ENCODE assay signal across 19 mouse cellular contexts in the genomic region with DNA sequence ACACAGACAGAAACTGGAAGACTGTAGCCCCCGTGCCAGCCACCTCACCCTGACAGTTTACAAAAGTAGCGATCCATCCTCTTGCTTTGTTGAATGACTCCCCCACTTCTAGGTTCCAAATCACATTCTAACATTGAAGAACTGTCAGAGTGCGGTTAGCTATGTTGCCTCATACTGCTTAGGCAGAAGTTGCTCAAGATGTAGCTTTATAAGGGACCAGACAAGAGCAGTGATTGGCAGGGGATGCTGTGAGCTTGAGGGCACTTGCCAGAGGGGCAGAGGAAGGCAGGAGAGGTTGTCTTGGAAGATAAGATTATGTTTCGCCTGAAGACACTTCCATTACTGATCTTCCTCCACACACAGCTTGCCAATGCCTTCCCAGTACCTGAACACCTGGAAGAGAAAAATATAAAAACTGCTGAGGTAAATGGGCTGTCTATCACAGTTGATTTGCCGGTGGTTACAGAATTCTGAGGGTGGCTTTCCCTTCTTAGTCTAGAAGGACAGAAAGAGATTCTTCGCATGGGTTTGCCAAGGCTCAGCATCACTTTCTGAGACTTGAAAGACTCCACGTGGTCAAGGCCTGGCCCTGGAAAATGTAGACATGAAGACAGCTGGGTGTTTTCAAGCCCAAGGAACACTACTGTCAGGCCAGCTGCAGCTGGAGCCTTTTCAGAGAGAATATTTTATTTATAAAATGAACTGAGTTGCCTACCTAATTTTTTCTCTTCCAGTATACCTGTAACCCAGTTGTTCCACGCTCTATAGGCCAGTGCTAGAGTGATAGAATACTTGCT. TPM values are rescaled to one million over a fixed set of nuclear protein-coding genes. Genes with fewer than 3 reads are reported as not detected.
DNase-seq lines count a peak whose midpoint lies in the region; ATAC-seq and TF ChIP-seq lines count a peak whose summit lies in the region.
"Had no signal": no experiment of that assay in that cellular context is flagged by ENCODE, and none has a peak within 500 bp of the region (broad histone marks: within the 10 kb centered on the region; RNA-seq: fewer than 3 reads in every experiment).

Mmp8 (plus strand) TSS at position 236 of the 797 bp plus-strand sequence.

- no peak within 1 kb of the TSS for H3K9ac ChIP-seq in intestine, embryonic 16.5 days (ENCODE audit: low read depth, low read length)
- no peak within 1 kb of the TSS for H3K9ac ChIP-seq in intestine, embryonic 15.5 days
- H3K9ac ChIP-seq in lung, embryonic 16.5 days (ENCODE audit: low read length), result no peak within 1 kb of the TSS
- H3K9ac ChIP-seq: embryonic facial prominence, embryonic 12.5 days; hindbrain, embryonic 12.5 days; neural tube, embryonic 12.5 days had no signal

- H3K4me2 ChIP-seq in intestine, embryonic 16.5 days (ENCODE audit: low read depth, low read length), result no peak within 1 kb of the TSS
- H3K4me2 ChIP-seq in intestine, embryonic 15.5 days (replicated peaks), result no peak within 1 kb of the TSS
- no peak within 1 kb of the TSS for H3K4me2 ChIP-seq in lung, embryonic 16.5 days (ENCODE audit: low read depth, low read length)
- H3K4me2 ChIP-seq: embryonic facial prominence, embryonic 12.5 days; hindbrain, embryonic 12.5 days; neural tube, embryonic 12.5 days had no signal

- 66% methylated on average over 8 of the region's 8 CpGs for whole genome bisulfite sequencing in intestine, embryonic 16.5 days
- WGBS in intestine, embryonic 15.5 days, result 64% methylated on average over 8 of the region's 8 CpGs
- 52% methylated on average over 8 of the region's 8 CpGs for WGBS in lung, embryonic 16.5 days
- WGBS in lung, adult 2 months, result 59% methylated on average over 8 of the region's 8 CpGs
- 36% methylated on average over 8 of the region's 8 CpGs for WGBS in macrophage (ENCODE audit: missing documents)

- H3K27me3 ChIP-seq in intestine, embryonic 16.5 days (replicated peaks; ENCODE audit: control insufficient read depth, insufficient read depth, low read length), result no peaks in the 10 kb centered on the region
- H3K27me3 ChIP-seq in intestine, embryonic 15.5 days (replicated peaks), result no peaks in the 10 kb centered on the region
- no peaks in the 10 kb centered on the region for H3K27me3 ChIP-seq in lung, embryonic 16.5 days (ENCODE audit: control insufficient read depth, insufficient read depth, low read depth, low read length)
- H3K27me3 ChIP-seq: embryonic facial prominence, embryonic 12.5 days; hindbrain, embryonic 12.5 days; neural tube, embryonic 12.5 days had no signal

- H3K4me1 ChIP-seq in intestine, embryonic 16.5 days (ENCODE audit: control insufficient read depth, insufficient read depth, low read length), result no peaks in the 10 kb centered on the region
- H3K4me1 ChIP-seq in intestine, embryonic 15.5 days (replicated peaks), result 0 out of 2 replicates have a peak, but pooled peaks cover 3% of the 10 kb centered on the region
- 0 out of 2 replicates have a peak, but pooled peaks cover 2% of the 10 kb centered on the region for H3K4me1 ChIP-seq in lung, embryonic 16.5 days (replicated peaks; ENCODE audit: control insufficient read depth, insufficient read depth, low read length)
- H3K4me1 ChIP-seq in lung, adult 2 months (ENCODE audit: control insufficient read depth, insufficient read depth, low read length), result peaks cover 3% of the 10 kb centered on the region; the same call in 1 of the 2 replicates
- H3K4me1 ChIP-seq: embryonic facial prominence, embryonic 12.5 days; forebrain, embryonic 10.5 days; hindbrain, embryonic 12.5 days; neural tube, embryonic 12.5 days had no signal

- no peak within 1 kb of the TSS for H3K27ac ChIP-seq in intestine, embryonic 16.5 days (ENCODE audit: low read length)
- no peak within 1 kb of the TSS for H3K27ac ChIP-seq in intestine, embryonic 15.5 days
- no peak within 1 kb of the TSS for H3K27ac ChIP-seq in lung, embryonic 16.5 days (ENCODE audit: low read length)
- H3K27ac ChIP-seq in macrophage, result peak within 1 kb of the TSS; percentile 17
- H3K27ac ChIP-seq: embryonic facial prominence, embryonic 12.5 days; forebrain, embryonic 10.5 days; hindbrain, embryonic 12.5 days; neural tube, embryonic 12.5 days had no signal

- DNase-seq in lung, adult 2 months, result no peak
- no peak for DNase-seq in gastrocnemius, adult 18-20 months (ENCODE audit: low spot score)
- DNase-seq in layer of hippocampus, adult 8-10 months (ENCODE audit: low spot score in 2 of 2), result no peak
- DNase-seq in cerebellum, adult 18-20 months, result no peak
- DNase-seq: cerebellum, postnatal 25 days; right cerebral cortex, postnatal 25 days had no signal

- TF ChIP-seq POLR2A in lung, adult 2 months (IDR thresholded peaks at IDR 0.05; ENCODE audit: borderline replicate concordance, extremely low read depth, low read depth, low read length), result no peak

- no peak for TF ChIP-seq CTCF in lung, adult 2 months (IDR thresholded peaks at IDR 0.05; ENCODE audit: insufficient read depth, low read length)

- no peaks in the 10 kb centered on the region for H3K36me3 ChIP-seq in intestine, embryonic 16.5 days (ENCODE audit: control insufficient read depth, insufficient read depth, low read length)
- no peaks in the 10 kb centered on the region for H3K36me3 ChIP-seq in intestine, embryonic 15.5 days
- no peaks in the 10 kb centered on the region for H3K36me3 ChIP-seq in lung, embryonic 16.5 days (ENCODE audit: control insufficient read depth, insufficient read depth, low read length)
- no peaks in the 10 kb centered on the region for H3K36me3 ChIP-seq in macrophage (ENCODE audit: inconsistent target)
- H3K36me3 ChIP-seq: embryonic facial prominence, embryonic 12.5 days; forebrain, embryonic 10.5 days; hindbrain, embryonic 12.5 days; neural tube, embryonic 12.5 days had no signal

- H3K4me3 ChIP-seq in intestine, embryonic 16.5 days (ENCODE audit: low read length), result no peak within 1 kb of the TSS
- no peak within 1 kb of the TSS for H3K4me3 ChIP-seq in intestine, embryonic 15.5 days (replicated peaks)
- H3K4me3 ChIP-seq in lung, embryonic 16.5 days (ENCODE audit: low read length), result no peak within 1 kb of the TSS
- H3K4me3 ChIP-seq in lung, adult 2 months (replicated peaks; ENCODE audit: extremely low read depth, low read depth, low read length), result no peak within 1 kb of the TSS
- no peak within 1 kb of the TSS for H3K4me3 ChIP-seq in macrophage (ENCODE audit: inconsistent target)
- H3K4me3 ChIP-seq: embryonic facial prominence, embryonic 12.5 days; forebrain, embryonic 10.5 days; hindbrain, embryonic 12.5 days; neural tube, embryonic 12.5 days had no signal

- H3K9me3 ChIP-seq in intestine, embryonic 16.5 days (ENCODE audit: control insufficient read depth, low read length), result no peaks in the 10 kb centered on the region
- H3K9me3 ChIP-seq in intestine, embryonic 15.5 days, result no peaks in the 10 kb centered on the region
- H3K9me3 ChIP-seq in lung, embryonic 16.5 days (ENCODE audit: control insufficient read depth, low read length), result no peaks in the 10 kb centered on the region
- H3K9me3 ChIP-seq: embryonic facial prominence, embryonic 12.5 days; forebrain, embryonic 10.5 days; hindbrain, embryonic 12.5 days; neural tube, embryonic 12.5 days had no signal

- no peaks in the 10 kb centered on the region; the same call in 1 of the 2 replicates for H3K79me2 ChIP-seq in macrophage (ENCODE audit: inconsistent target)

- ATAC-seq in intestine, embryonic 16.5 days, result 0 out of 2 replicates have a peak, but pooled peaks have one; percentile 40
- no peak for ATAC-seq in intestine, embryonic 15.5 days
- ATAC-seq in lung, embryonic 16.5 days (ENCODE audit: low read depth), result peak; percentile 85
- ATAC-seq: activated CD4-positive, CD25-positive, alpha-beta regulatory T cell, adult 4 months; intestine, postnatal 0 days had no signal

RNA-seq across cellular contexts. Expression of gene Mmp8, which starts in this region (rescaled TPM):
- polyA plus RNA-seq in intestine, embryonic 16.5 days (2015; fragmentation: Nextera tagmentation; extraction: Ambion mirVana), result 0.44 and 0.95 TPM in 2 replicates
- 0.67 and 0.94 TPM in 2 replicates for polyA plus RNA-seq in intestine, embryonic 15.5 days (2015; fragmentation: Nextera tagmentation; extraction: Ambion mirVana)
- polyA plus RNA-seq in lung, embryonic 16.5 days (2015; fragmentation: Nextera tagmentation; extraction: Ambion mirVana), result 2.0 and 2.1 TPM in 2 replicates
- 0.81 and 1.7 TPM in 2 replicates for polyA plus RNA-seq in lung, adult 2 months (2012; rRNA removed)
- 1 to 10 TPM in 10 of 26 experiments, under 1 TPM in 10, not detected in 6; 0.34 to 4.0 (median 0.96) TPM for total RNA-seq in macrophage (2018; cell fraction: chromatin; rRNA removed)
- total RNA-seq in macrophage (2018; cell fraction: cytosol; rRNA removed), result 10 to 100 TPM in 14 of 26 experiments, 1 to 10 TPM in 12; 5.2 to 25.0 (median 12.6) TPM
- 10 to 100 TPM in 9 of 26 experiments, 1 to 10 TPM in 17; 1.5 to 21.5 (median 6.9) TPM for total RNA-seq in macrophage (2018; cell fraction: nucleus; rRNA removed)
- polyA plus RNA-seq in macrophage (2018), result 18.4 to 37.2 TPM (median 33.4 TPM) in 3 replicates
- not detected for total RNA-seq in gastrocnemius, adult 18-20 months (2021)
- total RNA-seq in layer of hippocampus, adult 8-10 months (2022), result not detected
- total RNA-seq: heart, adult 18-20 months; midbrain, postnatal 0 days had no signal
- polyA plus RNA-seq: hindbrain, embryonic 12.5 days; large intestine, adult 2 months; midbrain, postnatal 0 days had no signal

Comparison
In these comparisons a context has a peak if more than half of its experiments do, and no peak if none do; other contexts are left out.
1. Peak in ATAC-seq in intestine, embryonic 16.5 days; RNA of the gene not detected or under 1 TPM.